Mouse (Mus musculus): ENCODE measurements around the gene Tmc1.

DNA sequence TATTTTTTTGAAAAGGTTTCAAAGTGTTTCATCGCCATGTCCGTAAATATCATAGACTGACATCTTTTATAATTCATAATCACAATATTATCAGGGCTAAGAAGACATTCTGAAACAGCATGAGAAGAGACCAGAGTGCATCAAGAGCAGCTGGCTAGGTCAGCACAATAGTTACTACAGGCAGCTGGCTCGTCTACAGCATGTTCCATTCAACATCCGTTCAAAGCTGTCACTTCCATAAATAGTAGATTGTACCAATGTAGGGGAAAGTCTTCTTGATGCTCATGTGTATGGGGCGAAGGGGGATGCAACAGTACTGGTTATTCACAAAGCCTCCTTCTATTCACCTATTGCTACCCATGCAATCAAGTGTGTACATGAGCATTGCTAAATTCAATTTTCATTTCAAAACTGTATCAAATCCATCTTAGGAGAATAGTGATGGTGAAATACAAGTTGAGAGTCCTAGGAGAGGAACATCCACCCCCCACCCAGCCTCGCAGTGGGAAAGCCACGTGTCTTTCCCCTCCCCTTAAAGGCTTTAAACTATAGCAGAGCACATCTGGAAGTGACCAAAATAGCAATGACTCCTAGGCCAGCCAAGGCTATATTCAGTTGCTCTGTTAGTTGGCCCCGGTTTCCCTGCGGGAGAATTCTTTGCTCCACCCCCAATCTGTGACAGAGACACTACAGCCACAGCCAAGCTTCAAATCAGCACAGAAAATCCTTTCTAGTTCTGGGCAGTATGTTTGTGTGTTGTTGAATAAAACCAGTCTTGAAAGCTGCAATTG is 117.8 kb downstream of the Tmc1 start:
- no peak for TF ChIP-seq HCFC1 (IDR thresholded peaks at IDR 0.05; ENCODE audit: borderline replicate concordance, insufficient read depth, low read length)
- no peak for TF ChIP-seq ZNF384 (IDR thresholded peaks at IDR 0.05; ENCODE audit: low read depth, low read length)
- no peak for TF ChIP-seq CHD2 (IDR thresholded peaks at IDR 0.05; ENCODE audit: low read depth, low read length)

Measured in ES-E14 (cell line).